Mouse (Mus musculus): ENCODE data around the gene Ddo.

- TF ChIP-seq CTCF (conservative IDR thresholded peaks at IDR 0.05; ENCODE audit: low read length) (no peak), POU5F1 (IDR thresholded peaks at IDR 0.05; ENCODE audit: borderline replicate concordance, low read length) (no peak), NANOG (IDR thresholded peaks at IDR 0.05; ENCODE audit: borderline replicate concordance, low read length) (no peak)
Measured at GRCm38 (mm10) chr10:40643126-40643525, 13.3 kb downstream of the Ddo start.

Data from E14TG2a.4 (cell line).